28 mouse cellular contexts compared by ENCODE assay signal in genomic region chr4:155703425-155703929, GRCm38 (mm10). TPM values are rescaled to one million over a fixed set of nuclear protein-coding genes. Genes with fewer than 3 reads are reported as not detected.
DNase-seq lines count a peak whose midpoint lies in the region; ATAC-seq and TF ChIP-seq lines count a peak whose summit lies in the region.
"Had no signal": no experiment of that assay in that cellular context is flagged by ENCODE, and none has a peak within 500 bp of the region (broad histone marks: within the 10 kb centered on the region; RNA-seq: fewer than 3 reads in every experiment).

No protein-coding gene starts in this region.

- intact Hi-C loops in gastrocnemius, postnatal 14 days (cut with DNase I; ENCODE audit: low total_unique reads), result no loop called here

- TF ChIP-seq RAD21 in CH12.LX (IDR thresholded peaks at IDR 0.05; ENCODE audit: low read depth, low read length), result no peak

- DNase-seq in hindbrain, embryonic 10.5 days (ENCODE audit: low spot score), result no peak
- DNase-seq in hindbrain, postnatal 0 days (ENCODE audit: low spot score), result no peak
- DNase-seq in CH12.LX (ENCODE audit: extremely low read depth) (no peak), G1E (ENCODE audit: low spot score) (no peak)
- DNase-seq in liver, embryonic 14.5 days (ENCODE audit: low read depth in 3 of 3, low spot score in 3 of 3), result no peak
- DNase-seq in thymus, postnatal 10 days (ENCODE audit: low spot score in 2 of 2), result no peak
- no peak for DNase-seq in urinary bladder, adult 18-20 months (ENCODE audit: low spot score in 2 of 2)
- no peak for DNase-seq in gastrocnemius, postnatal 14 days
- DNase-seq: adrenal gland, postnatal 14 days; cerebellum, adult 11 months; cerebellum, adult 9-11 months; embryo, embryonic 11 days; forebrain, postnatal 0 days; gastrocnemius, postnatal 10 days; heart, adult 11 months; kidney, adult 8-10 months; kidney, postnatal 10 days; lung, adult 18-20 months; lung, postnatal 10 days had no signal

- dilution Hi-C loops in CH12.LX (cut with MboI; ENCODE audit: extremely low pct_ligation_motif_present, extremely low pct_unique_long_range_greater_than_20kb, low sequenced_read_pairs), result no loop called here

- peaks cover 29% of the 10 kb centered on the region for H3K79me2 ChIP-seq in CH12.LX (replicated peaks; ENCODE audit: control insufficient read depth, extremely low read depth, insufficient read depth, poor library complexity, severe bottlenecking)

- no peak overlapping the region for H3K9ac ChIP-seq in hindbrain, postnatal 0 days (replicated peaks; ENCODE audit: low read length)
- peak overlapping the region; percentile 21 for H3K9ac ChIP-seq in CH12.LX (ENCODE audit: insufficient read depth, low read depth)
- H3K9ac ChIP-seq in liver, embryonic 14.5 days (replicated peaks), result no peak overlapping the region

- no peak overlapping the region for H3K27ac ChIP-seq in hindbrain, embryonic 10.5 days
- H3K27ac ChIP-seq in hindbrain, postnatal 0 days, result no peak overlapping the region
- H3K27ac ChIP-seq in CH12.LX (ENCODE audit: insufficient read depth, low read depth), result no peak overlapping the region
- no peak overlapping the region for H3K27ac ChIP-seq in liver, embryonic 14.5 days

- no peak for TF ChIP-seq CTCF in hindbrain, postnatal 0 days (IDR thresholded peaks at IDR 0.05; ENCODE audit: low read depth)
- TF ChIP-seq CTCF in CH12.LX (conservative IDR thresholded peaks at IDR 0.05 in 1 of 2, IDR thresholded peaks at IDR 0.05 in 1 of 2; ENCODE audit: low read depth in 2 of 2, low read length in 2 of 2), result no peak; a peak in 1 of 4 replicates
- no peak for TF ChIP-seq CTCF in G1E (IDR thresholded peaks at IDR 0.05; ENCODE audit: low read depth, low read length)
- no peak for TF ChIP-seq CTCF in liver, embryonic 14.5 days (IDR thresholded peaks at IDR 0.05; ENCODE audit: low read depth)

- 96% methylated on average over 4 of the region's 4 CpGs for WGBS in hindbrain, embryonic 10.5 days
- WGBS in hindbrain, postnatal 0 days, result 97% methylated on average over 4 of the region's 4 CpGs
- WGBS in liver, embryonic 14.5 days (ENCODE audit: insufficient replicate concordance), result 81% methylated on average over 4 of the region's 4 CpGs

- no peak for TF ChIP-seq POLR2A in CH12.LX (IDR thresholded peaks at IDR 0.05; ENCODE audit: low read depth, low read length)

- H3K27me3 ChIP-seq in hindbrain, embryonic 10.5 days (ENCODE audit: insufficient read depth, poor library complexity, severe bottlenecking), result no peaks in the 10 kb centered on the region
- H3K27me3 ChIP-seq in hindbrain, postnatal 0 days (ENCODE audit: insufficient read depth, low read length), result no peaks in the 10 kb centered on the region
- H3K27me3 ChIP-seq in CH12.LX (replicated peaks), result no peaks in the 10 kb centered on the region
- no peaks in the 10 kb centered on the region for H3K27me3 ChIP-seq in G1E (ENCODE audit: insufficient read depth, low read length)
- no peaks in the 10 kb centered on the region; the same call in 1 of the 2 replicates for H3K27me3 ChIP-seq in liver, embryonic 14.5 days (ENCODE audit: control insufficient read depth, insufficient read depth, low read length)
- H3K27me3 ChIP-seq: embryonic facial prominence, embryonic 13.5 days; forebrain, embryonic 12.5 days; heart, embryonic 15.5 days; hindbrain, embryonic 12.5 days; limb, embryonic 13.5 days; midbrain, embryonic 12.5 days; Patski had no signal

- no peaks in the 10 kb centered on the region for H3K36me3 ChIP-seq in hindbrain, embryonic 10.5 days
- H3K36me3 ChIP-seq in hindbrain, postnatal 0 days (ENCODE audit: insufficient read depth, low read length), result no peaks in the 10 kb centered on the region
- H3K36me3 ChIP-seq in CH12.LX (replicated peaks in 1 of 2; ENCODE audit: control insufficient read depth in 1 of 2, insufficient read depth in 1 of 2, low read length in 1 of 2) (peaks cover 0 to 9% of the 10 kb centered on the region in 2 experiments), G1E (replicated peaks) (peaks cover 17% of the 10 kb centered on the region)
- H3K36me3 ChIP-seq in liver, embryonic 14.5 days (replicated peaks; ENCODE audit: control insufficient read depth, insufficient read depth, low read depth), result no peaks in the 10 kb centered on the region
- H3K36me3 ChIP-seq: embryonic facial prominence, embryonic 13.5 days; forebrain, embryonic 12.5 days; heart, embryonic 15.5 days; hindbrain, embryonic 12.5 days; limb, embryonic 13.5 days; midbrain, embryonic 12.5 days had no signal

- H3K4me1 ChIP-seq in hindbrain, embryonic 10.5 days (replicated peaks), result peaks cover 25% of the 10 kb centered on the region
- H3K4me1 ChIP-seq in hindbrain, postnatal 0 days (ENCODE audit: insufficient read depth, low read length), result peaks cover 4% of the 10 kb centered on the region; the same call in 1 of the 2 replicates
- H3K4me1 ChIP-seq in CH12.LX (ENCODE audit: control insufficient read depth in 1 of 2, insufficient read depth in 2 of 2) (peaks cover 3 to 32% of the 10 kb centered on the region in 2 experiments; a peak in 2 of 4 replicates), G1E (ENCODE audit: insufficient read depth, low read depth, low read length) (peaks cover 33% of the 10 kb centered on the region)
- peaks cover 5 to 10% of the 10 kb centered on the region in 2 experiments for H3K4me1 ChIP-seq in liver, embryonic 14.5 days (replicated peaks; ENCODE audit: control insufficient read depth in 2 of 2, insufficient read depth in 2 of 2, low read length in 1 of 2)

- no peak for ATAC-seq in hindbrain, postnatal 0 days
- ATAC-seq in G1E (ENCODE audit: extremely low read depth, insufficient number of reproducible peaks, low FRiP score, poor library complexity, severe bottlenecking), result no peak
- ATAC-seq in liver, embryonic 14.5 days (ENCODE audit: insufficient read depth), result no peak
- ATAC-seq: forebrain, postnatal 0 days; intestine, embryonic 16.5 days; Patski had no signal

- no peak for TF ChIP-seq EP300 in CH12.LX (IDR thresholded peaks at IDR 0.05; ENCODE audit: low read length)
- no peak for TF ChIP-seq EP300 in liver, embryonic 14.5 days (IDR thresholded peaks at IDR 0.05; ENCODE audit: low read depth)

- no peak overlapping the region for H3K4me2 ChIP-seq in hindbrain, postnatal 0 days (ENCODE audit: low read depth, low read length)
- peak overlapping the region; percentile 39; the same call in 1 of the 2 replicates for H3K4me2 ChIP-seq in CH12.LX (ENCODE audit: insufficient read depth, low read depth, poor library complexity, severe bottlenecking)
- peak overlapping the region; percentile 93 for H3K4me2 ChIP-seq in liver, embryonic 14.5 days (ENCODE audit: low read depth)

- in situ Hi-C loops in CH12.LX (cut with MboI; ENCODE audit: low pct_ligation_motif_present, low pct_unique_long_range_greater_than_20kb, low sequenced_read_pairs), result no loop called here

- H3K4me3 ChIP-seq in hindbrain, embryonic 10.5 days, result 0 out of 2 replicates have a peak overlapping the region, but pooled peaks have one; percentile 84
- no peak overlapping the region for H3K4me3 ChIP-seq in hindbrain, postnatal 0 days (ENCODE audit: low read length)
- H3K4me3 ChIP-seq in CH12.LX (replicated peaks in 1 of 3; ENCODE audit: low read depth in 2 of 3, low read length in 2 of 3, poor library complexity in 1 of 3), result no peak overlapping the region
- H3K4me3 ChIP-seq in G1E (ENCODE audit: low read depth, low read length), result peak overlapping the region; percentile 19; the same call in 1 of the 2 replicates
- no peak overlapping the region for H3K4me3 ChIP-seq in liver, embryonic 14.5 days (ENCODE audit: insufficient read depth in 1 of 2, low read depth in 2 of 2, low read length in 2 of 2)

- H3K9me3 ChIP-seq in hindbrain, embryonic 10.5 days, result no peaks in the 10 kb centered on the region
- no peaks in the 10 kb centered on the region for H3K9me3 ChIP-seq in hindbrain, postnatal 0 days (ENCODE audit: low read length)
- H3K9me3 ChIP-seq in CH12.LX (replicated peaks; ENCODE audit: low read length), result no peaks in the 10 kb centered on the region
- no peaks in the 10 kb centered on the region for H3K9me3 ChIP-seq in G1E (replicated peaks)
- no peaks in the 10 kb centered on the region for H3K9me3 ChIP-seq in liver, embryonic 14.5 days (ENCODE audit: control insufficient read depth, low read length)
- H3K9me3 ChIP-seq: embryonic facial prominence, embryonic 13.5 days; forebrain, embryonic 12.5 days; heart, embryonic 10.5 days; heart, embryonic 15.5 days; hindbrain, embryonic 12.5 days; limb, embryonic 13.5 days; midbrain, embryonic 12.5 days had no signal

RNA-seq across cellular contexts. Expression of gene Ssu72, which starts 1.1 kb away (rescaled TPM):
- polyA plus RNA-seq in hindbrain, embryonic 10.5 days (2016; fragmentation: Nextera tagmentation; extraction: Ambion mirVana), result 162 and 175 TPM in 2 replicates
- total RNA-seq in hindbrain, postnatal 0 days (2014; rRNA removed), result 110 and 117 TPM in 2 replicates
- polyA plus RNA-seq in hindbrain, postnatal 0 days (2015; fragmentation: Nextera tagmentation; extraction: Ambion mirVana), result 165 and 169 TPM in 2 replicates
- total RNA-seq in CH12.LX (2012; rRNA removed) (169 and 172 TPM in 2 replicates), CH12.LX (2014; rRNA removed) (245 TPM in 2 replicates), G1E (2014; fragmentation: Nextera tagmentation) (195 and 204 TPM in 2 replicates), G1E (2017) (184 and 186 TPM in 2 replicates)
- polyA plus RNA-seq in CH12.LX (2012; ENCODE audit: insufficient read length, low read depth) (140 and 160 TPM in 2 replicates), G1E (2012) (74.7 and 91.4 TPM in 2 replicates)
- 38.6 and 39.5 TPM in 2 replicates for polyA plus RNA-seq in liver, embryonic 14.5 days (2012; rRNA removed)
- polyA plus RNA-seq in liver, embryonic 14.5 days (2014; fragmentation: Nextera tagmentation; extraction: Ambion mirVana), result 53.9 and 56.9 TPM in 2 replicates
- total RNA-seq in gastrocnemius, postnatal 14 days (2021), result 10 to 100 TPM; 42.6 TPM

RNA-seq across cellular contexts. Expression of gene Fndc10, which starts 9.3 kb away (rescaled TPM):
- polyA plus RNA-seq in hindbrain, embryonic 10.5 days (2016; fragmentation: Nextera tagmentation; extraction: Ambion mirVana), result 0.72 and 1.8 TPM in 2 replicates
- total RNA-seq in hindbrain, postnatal 0 days (2014; rRNA removed), result 50.5 and 52.0 TPM in 2 replicates
- polyA plus RNA-seq in hindbrain, postnatal 0 days (2015; fragmentation: Nextera tagmentation; extraction: Ambion mirVana), result 26.0 and 26.5 TPM in 2 replicates
- total RNA-seq in CH12.LX (2012; rRNA removed) (2.4 and 3.2 TPM in 2 replicates), CH12.LX (2014; rRNA removed) (0.96 and 1.7 TPM in 2 replicates), G1E (2014; fragmentation: Nextera tagmentation) (not detected in 2 replicates), G1E (2017) (0.12 and 0.16 TPM in 2 replicates)
- polyA plus RNA-seq in CH12.LX (2012; ENCODE audit: insufficient read length, low read depth) (1.3 and 1.4 TPM in 2 replicates), G1E (2012) (not detected in 2 replicates)
- polyA plus RNA-seq in liver, embryonic 14.5 days (2012; rRNA removed), result 0.58 and 0.87 TPM in 2 replicates
- polyA plus RNA-seq in liver, embryonic 14.5 days (2014; fragmentation: Nextera tagmentation; extraction: Ambion mirVana), result 0.10 and 0.15 TPM in 2 replicates
- total RNA-seq in gastrocnemius, postnatal 14 days (2021), result 1 to 10 TPM; 2.8 to 3.9 TPM

RNA-seq across cellular contexts. Expression of gene Tmem240, which starts 31.1 kb away (rescaled TPM):
- 0.85 and 1.6 TPM in 2 replicates for polyA plus RNA-seq in hindbrain, embryonic 10.5 days (2016; fragmentation: Nextera tagmentation; extraction: Ambion mirVana)
- total RNA-seq in hindbrain, postnatal 0 days (2014; rRNA removed), result 73.3 and 82.2 TPM in 2 replicates
- 31.0 and 33.6 TPM in 2 replicates for polyA plus RNA-seq in hindbrain, postnatal 0 days (2015; fragmentation: Nextera tagmentation; extraction: Ambion mirVana)
- 0.34 and 0.38 TPM in 2 replicates for total RNA-seq in CH12.LX (2012; rRNA removed)
- not detected in 2 replicates for total RNA-seq in CH12.LX (2014; rRNA removed)
- 0.11 and 0.14 TPM in 2 replicates for polyA plus RNA-seq in CH12.LX (2012; ENCODE audit: insufficient read length, low read depth)
- 0.58 and 0.68 TPM in 2 replicates for total RNA-seq in G1E (2014; fragmentation: Nextera tagmentation)
- 0.55 and 0.64 TPM in 2 replicates for total RNA-seq in G1E (2017)
- polyA plus RNA-seq in G1E (2012), result 0.94 and 0.98 TPM in 2 replicates
- 0.06 and 0.17 TPM in 2 replicates for polyA plus RNA-seq in liver, embryonic 14.5 days (2012; rRNA removed)
- polyA plus RNA-seq in liver, embryonic 14.5 days (2014; fragmentation: Nextera tagmentation; extraction: Ambion mirVana), result 0.06 TPM in 1 of 2 replicates, not detected in the other
- total RNA-seq in gastrocnemius, postnatal 14 days (2021), result under 1 TPM; 0.57 to 0.66 TPM

RNA-seq across cellular contexts. Expression of gene Mib2, which starts 34.5 kb away (rescaled TPM):
- 19.5 and 21.8 TPM in 2 replicates for polyA plus RNA-seq in hindbrain, embryonic 10.5 days (2016; fragmentation: Nextera tagmentation; extraction: Ambion mirVana)
- total RNA-seq in hindbrain, postnatal 0 days (2014; rRNA removed), result 109 and 127 TPM in 2 replicates
- 40.6 and 44.1 TPM in 2 replicates for polyA plus RNA-seq in hindbrain, postnatal 0 days (2015; fragmentation: Nextera tagmentation; extraction: Ambion mirVana)
- total RNA-seq in CH12.LX (2012; rRNA removed) (24.8 and 66.5 TPM in 2 replicates), CH12.LX (2014; rRNA removed) (17.6 and 19.0 TPM in 2 replicates), G1E (2014; fragmentation: Nextera tagmentation) (5.8 and 9.6 TPM in 2 replicates), G1E (2017) (16.7 and 17.3 TPM in 2 replicates)
- polyA plus RNA-seq in CH12.LX (2012; ENCODE audit: insufficient read length, low read depth) (23.6 and 25.5 TPM in 2 replicates), G1E (2012) (36.0 and 36.9 TPM in 2 replicates)
- 4.8 and 4.9 TPM in 2 replicates for polyA plus RNA-seq in liver, embryonic 14.5 days (2012; rRNA removed)
- 1.8 and 1.9 TPM in 2 replicates for polyA plus RNA-seq in liver, embryonic 14.5 days (2014; fragmentation: Nextera tagmentation; extraction: Ambion mirVana)
- total RNA-seq in gastrocnemius, postnatal 14 days (2021), result 10 to 100 TPM; 11.3 to 13.3 TPM

RNA-seq across cellular contexts. Expression of gene Mmp23, which starts 50.3 kb away (rescaled TPM):
- polyA plus RNA-seq in hindbrain, embryonic 10.5 days (2016; fragmentation: Nextera tagmentation; extraction: Ambion mirVana), result 4.2 and 4.4 TPM in 2 replicates
- 6.1 and 13.5 TPM in 2 replicates for total RNA-seq in hindbrain, postnatal 0 days (2014; rRNA removed)
- 4.2 and 5.7 TPM in 2 replicates for polyA plus RNA-seq in hindbrain, postnatal 0 days (2015; fragmentation: Nextera tagmentation; extraction: Ambion mirVana)
- total RNA-seq in CH12.LX (2012; rRNA removed), result 3.3 and 7.9 TPM in 2 replicates
- 0.74 and 1.1 TPM in 2 replicates for total RNA-seq in CH12.LX (2014; rRNA removed)
- polyA plus RNA-seq in CH12.LX (2012; ENCODE audit: insufficient read length, low read depth), result 0.95 and 2.0 TPM in 2 replicates
- not detected in 2 replicates for total RNA-seq in G1E (2014; fragmentation: Nextera tagmentation)
- 0.12 and 0.71 TPM in 2 replicates for total RNA-seq in G1E (2017)
- 0.08 and 0.29 TPM in 2 replicates for polyA plus RNA-seq in G1E (2012)
- polyA plus RNA-seq in liver, embryonic 14.5 days (2012; rRNA removed), result 3.4 and 5.4 TPM in 2 replicates
- polyA plus RNA-seq in liver, embryonic 14.5 days (2014; fragmentation: Nextera tagmentation; extraction: Ambion mirVana), result 2.8 TPM in 2 replicates
- total RNA-seq in gastrocnemius, postnatal 14 days (2021), result 10 to 100 TPM in 1 of 2 experiments, 1 to 10 TPM in 1; 8.0 to 11.4 TPM

Comparison
In these comparisons a context has a peak if more than half of its experiments do, and no peak if none do; other contexts are left out.
1. H3K4me3 ChIP-seq: peak in hindbrain, embryonic 10.5 days (single experiment) and G1E (single experiment); none in hindbrain, postnatal 0 days (single experiment), CH12.LX (0 of 3) and liver, embryonic 14.5 days (0 of 2).
2. RNA of gene Tmem240, which starts 31.1 kb away (polyA plus RNA-seq): 31.0 to 33.6 TPM in hindbrain, postnatal 0 days; 0.85 to 1.6 TPM in hindbrain, embryonic 10.5 days, 0.94 to 0.98 TPM in G1E, 0.06 to 0.17 TPM in liver, embryonic 14.5 days and 0.11 to 0.14 TPM in CH12.LX; every median in the first group is over 10 times any median in the second.